In the genomic region with DNA sequence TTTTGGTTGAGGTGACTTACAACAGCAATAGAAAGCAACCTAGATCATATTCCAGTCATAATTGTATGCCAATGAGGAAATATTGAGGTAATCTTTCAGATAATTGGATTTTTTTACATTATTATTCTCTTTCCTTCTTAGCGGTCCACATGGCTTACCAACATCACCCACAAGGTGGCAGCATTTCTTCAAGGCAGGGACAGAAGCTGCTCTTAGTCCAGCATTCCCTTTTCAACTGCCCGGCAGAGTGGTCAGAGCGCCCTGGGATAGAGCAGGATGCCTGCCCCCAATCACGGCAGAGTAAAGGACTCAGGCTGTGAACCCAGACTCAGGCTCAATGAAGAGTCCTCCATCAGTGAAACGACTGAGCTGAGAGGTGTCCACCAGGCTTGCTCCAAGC, we compare ENCODE assay signal across 8 mouse cellular contexts. TPM values are rescaled to one million over a fixed set of nuclear protein-coding genes. Genes with fewer than 3 reads are reported as not detected.
DNase-seq lines count a peak whose midpoint lies in the region; ATAC-seq lines count a peak whose summit lies in the region.

No protein-coding gene starts in this region.

- intact Hi-C loops in heart, postnatal 36 days (cut with DNase I): loop anchor here (1.0 to 5.0 kb wide), 2 partner anchors 40 to 189 kb away; no protein-coding TSS in a partner anchor
- intact Hi-C loops in left cerebral cortex, postnatal 36 days (cut with DNase I): loop anchor here (2.0 kb wide), 1 partner anchor 39 kb away; no protein-coding TSS in a partner anchor

- ATAC-seq in monocyte, adult 5-6 weeks (replicated peaks; ENCODE audit: insufficient number of reproducible peaks, low FRiP score, low TSS enrichment, poor library complexity, severe bottlenecking): no peak

- DNase-seq in kidney, adult 18-20 months: peak; percentile 71
- no peak for DNase-seq in kidney, adult 11 months
- peak; percentile 86 for DNase-seq in adrenal gland, postnatal 10 days
- peak; percentile 91 for DNase-seq in embryo, embryonic 10.5 days (ENCODE audit: low spot score)
- peak; percentile 68 to 79 for DNase-seq in heart, postnatal 36 days
- peak; percentile 36 to 48 for DNase-seq in left cerebral cortex, postnatal 36 days (ENCODE audit: low spot score in 2 of 2)
- DNase-seq in neural tube, embryonic 10.5 days (ENCODE audit: extremely low spot score, low spot score): peak; percentile 83

RNA-seq across cellular contexts. Expression of gene Cpz, which starts 1.8 kb away (rescaled TPM):
- total RNA-seq in adrenal gland, postnatal 10 days (2021): 1 to 10 TPM; 7.8 to 8.3 TPM
- 1 to 10 TPM in 1 of 2 experiments, under 1 TPM in 1; 0.60 to 1.0 TPM for total RNA-seq in heart, postnatal 36 days (2021)
- total RNA-seq in left cerebral cortex, postnatal 36 days (2021): under 1 TPM; 0.22 to 0.45 TPM
- total RNA-seq in monocyte, adult 5-6 weeks (2017): not detected in 3 replicates

RNA-seq across cellular contexts. Expression of gene Trmt44, which starts 51.1 kb away (rescaled TPM):
- 1 to 10 TPM; 5.6 to 7.9 TPM for total RNA-seq in adrenal gland, postnatal 10 days (2021)
- 1 to 10 TPM; 1.8 to 2.5 TPM for total RNA-seq in heart, postnatal 36 days (2021)
- 10 to 100 TPM in 1 of 2 experiments, 1 to 10 TPM in 1; 6.3 to 11.2 TPM for total RNA-seq in left cerebral cortex, postnatal 36 days (2021)
- 10.5 to 19.1 TPM (median 17.2 TPM) in 3 replicates for total RNA-seq in monocyte, adult 5-6 weeks (2017)

RNA-seq across cellular contexts. Expression of gene Acox3, which starts 59.1 kb away (rescaled TPM):
- total RNA-seq in adrenal gland, postnatal 10 days (2021): 10 to 100 TPM; 30.5 to 41.1 TPM
- 10 to 100 TPM; 28.0 to 28.6 TPM for total RNA-seq in heart, postnatal 36 days (2021)
- total RNA-seq in left cerebral cortex, postnatal 36 days (2021): 10 to 100 TPM; 31.0 to 36.5 TPM
- 54.4 to 70.1 TPM (median 59.2 TPM) in 3 replicates for total RNA-seq in monocyte, adult 5-6 weeks (2017)
